Mouse (Mus musculus) brain, adult 2 months (tissue): ENCODE results near the gene Tmem88.

Source experiments
- DNase-seq: peaks from one replicate; pipeline ENCODE4 v3.0.0; 2011; ENCODE audit warnings: low read depth, low spot score

Gene Tmem88

DNA sequence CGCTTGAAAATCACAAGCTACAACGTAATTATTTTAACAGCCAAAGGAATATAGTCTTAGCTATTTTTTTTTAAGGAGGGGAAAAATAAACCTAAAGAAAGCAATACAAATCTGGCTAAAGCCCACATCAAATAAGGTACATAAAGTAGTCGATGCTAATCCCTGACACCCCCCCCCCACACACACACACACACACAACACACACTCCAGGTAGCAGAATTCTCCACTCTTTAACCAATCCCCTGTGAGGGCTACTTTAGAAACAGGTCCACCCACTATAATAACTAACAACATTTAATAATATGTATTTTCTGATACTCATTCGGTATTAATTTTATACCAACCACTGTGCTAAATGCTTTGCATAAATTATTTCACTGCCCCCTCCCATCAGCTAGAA lies 18.5 kb upstream of the Tmem88 start:
- no peak for DNase-seq

DNA sequence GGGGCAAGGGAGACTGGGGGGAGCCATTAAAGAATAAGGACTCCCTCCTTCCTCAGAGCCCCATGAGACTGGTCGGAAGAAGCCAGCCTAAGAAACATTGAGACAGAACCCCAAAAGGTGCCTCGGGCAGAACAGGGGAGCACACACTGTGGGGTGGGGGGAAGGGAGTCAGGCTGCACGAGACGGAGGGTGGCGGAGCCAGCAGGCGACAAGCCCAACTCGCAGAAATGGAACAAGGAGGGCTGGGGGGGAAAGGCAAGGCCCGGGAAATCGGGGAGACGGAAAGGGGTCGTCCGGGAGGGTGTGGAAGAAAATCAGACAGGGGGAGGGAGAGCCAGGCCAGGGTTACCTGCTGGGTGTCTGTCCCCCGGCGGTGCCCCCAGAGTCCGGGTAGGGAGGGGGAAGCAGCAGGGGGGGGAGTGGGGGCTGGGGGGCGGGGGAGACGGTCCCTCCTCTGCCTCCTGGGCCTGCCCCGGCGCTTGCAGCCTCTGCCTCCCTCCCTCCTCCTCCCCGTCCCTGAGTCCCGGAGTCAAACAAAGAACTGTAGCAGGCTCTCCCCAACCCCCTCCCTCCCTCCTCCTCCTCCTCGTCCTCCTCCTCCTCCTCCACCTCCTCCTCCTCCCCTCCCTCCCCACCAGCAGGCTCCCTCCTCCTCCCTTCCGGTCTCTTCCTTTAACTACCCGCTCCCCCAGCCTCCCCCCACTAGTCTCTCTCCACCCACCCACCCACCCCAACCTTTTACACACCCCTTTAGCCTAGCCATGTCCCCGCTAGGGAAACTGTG lies 17.8 kb upstream of the Tmem88 start:
- DNase-seq: peak; percentile 91

DNA sequence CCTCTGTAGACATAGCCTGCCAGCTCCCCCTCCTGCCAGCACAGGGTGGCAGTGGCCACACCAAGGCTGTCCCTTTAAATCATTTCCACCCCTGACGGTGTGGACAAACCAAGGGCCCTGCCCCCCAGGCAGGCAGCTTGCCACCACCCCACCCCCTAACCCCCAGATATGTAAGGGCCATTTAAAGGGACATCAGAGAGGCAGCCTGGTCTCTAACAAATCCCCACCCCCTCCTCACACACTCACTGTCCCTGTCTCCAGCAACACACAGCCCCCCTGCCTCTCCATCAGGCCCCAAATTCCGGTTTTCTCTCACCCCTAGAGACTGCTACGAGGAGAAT lies 17.3 kb upstream of the Tmem88 start:
- peak; percentile 94 for DNase-seq

DNA sequence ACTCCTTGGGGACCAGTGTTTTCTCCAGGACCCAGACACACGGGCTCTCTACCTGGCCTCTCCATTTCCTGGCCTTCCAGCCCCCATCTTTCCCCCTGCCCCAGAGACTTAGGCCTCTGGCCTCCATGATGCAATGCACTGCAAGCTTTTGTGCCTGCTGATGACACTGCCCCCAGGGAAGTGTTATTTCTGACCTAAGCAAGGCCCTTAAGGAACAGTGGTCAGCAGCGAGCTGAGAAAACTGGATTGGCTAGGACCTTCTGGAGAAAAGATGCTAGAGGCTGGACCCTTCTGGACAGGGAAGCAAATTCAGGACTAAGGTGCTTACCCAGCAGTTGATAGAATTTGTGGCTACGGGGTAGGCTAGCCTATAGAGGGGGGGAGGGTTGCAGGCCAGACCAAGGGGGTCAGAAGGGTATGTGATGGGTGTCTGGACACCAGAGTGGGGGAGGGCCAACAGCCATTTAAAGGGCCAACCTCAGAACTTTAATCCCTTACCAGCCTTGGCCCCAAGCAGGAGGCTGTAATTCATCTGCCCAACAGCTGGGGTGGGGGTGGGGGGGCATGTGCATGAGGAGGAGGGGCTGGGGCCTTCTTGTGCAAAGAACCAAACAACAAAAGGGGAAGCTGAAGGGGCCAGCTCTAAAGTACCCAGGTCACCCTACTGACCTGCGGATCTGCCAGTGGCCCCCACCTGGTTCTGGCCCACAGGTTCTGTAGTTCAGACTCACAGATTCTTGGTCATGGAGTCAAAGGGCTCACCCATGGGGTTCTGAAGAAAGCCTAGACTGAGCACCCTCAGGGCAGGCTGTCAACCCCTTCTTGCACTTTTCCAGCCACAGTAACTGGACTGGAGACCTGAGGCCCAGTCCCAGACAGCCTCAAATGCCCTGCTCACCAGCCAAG lies 16.6 kb upstream of the Tmem88 start:
- DNase-seq: no peak

DNA sequence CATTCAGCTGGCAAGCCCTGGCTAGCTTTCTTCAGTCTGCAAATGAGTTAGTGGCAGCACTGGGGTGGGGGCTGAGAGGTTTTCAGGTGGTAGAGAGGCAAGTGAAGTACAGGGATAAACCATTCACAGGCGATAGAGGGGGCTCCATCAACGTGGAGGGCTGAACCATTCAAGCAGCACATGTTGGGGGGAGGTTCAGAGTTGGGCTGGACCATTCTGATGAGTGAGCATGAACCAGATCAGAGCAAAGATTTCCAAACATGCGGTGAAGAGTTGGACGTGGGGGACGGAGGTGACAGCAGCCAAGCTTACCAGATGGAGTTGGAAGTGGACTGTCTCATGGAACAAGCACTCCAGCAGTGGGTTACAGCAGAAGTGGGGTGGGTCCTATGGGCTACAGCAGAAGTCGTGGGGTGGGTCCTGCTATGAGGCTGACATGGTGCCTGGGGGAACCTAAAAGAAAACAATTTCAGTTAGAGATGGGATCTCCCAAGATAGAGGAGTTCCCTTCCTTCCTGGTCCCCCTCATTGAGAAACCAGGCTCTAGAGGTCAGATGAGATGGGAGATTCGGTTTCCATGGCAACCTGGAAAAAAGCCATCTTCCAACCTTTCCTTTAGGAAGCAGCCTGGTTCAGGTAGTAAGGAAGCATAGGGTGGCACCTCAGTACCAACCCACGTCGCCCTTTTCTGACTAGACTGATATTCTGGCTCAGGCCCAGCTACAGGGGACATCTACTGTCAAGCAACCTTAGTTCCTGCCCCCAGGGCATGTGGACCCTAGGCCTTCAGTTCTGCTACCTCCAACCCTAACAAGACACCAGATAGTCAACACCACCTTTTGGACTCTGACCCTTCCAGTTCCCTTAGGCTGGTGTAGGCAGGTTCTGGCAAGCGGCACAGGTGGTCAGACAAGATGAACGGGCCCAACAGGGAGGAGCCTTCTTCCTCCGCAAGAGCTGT lies 15.5 kb upstream of the Tmem88 start, which contains the start of gene Kdm6b:
TSS of gene Kdm6b (minus strand) at position 455 of the 961 bp plus-strand sequence.
- DNase-seq: peak; percentile 93

DNA sequence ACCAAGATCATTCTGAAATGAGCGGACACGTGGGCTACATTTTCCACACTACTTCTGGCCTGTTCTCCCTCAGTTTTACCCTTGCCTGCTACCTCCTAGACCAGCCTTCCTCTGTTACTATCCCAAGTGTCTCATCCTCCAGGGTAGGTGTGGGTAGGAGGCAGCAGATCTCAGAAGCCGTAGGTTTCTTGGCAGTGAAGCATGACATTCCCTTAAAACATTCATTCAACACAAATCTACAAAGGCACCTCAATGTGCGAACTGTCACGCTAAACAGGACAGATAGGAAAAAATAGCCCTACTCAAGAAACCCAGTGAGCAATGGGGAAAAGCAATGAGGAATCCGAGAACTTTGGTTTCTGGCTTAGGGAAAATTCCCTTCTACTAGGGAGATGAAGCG lies 14.5 kb upstream of the Tmem88 start:
- peak; percentile 74 for DNase-seq

DNA sequence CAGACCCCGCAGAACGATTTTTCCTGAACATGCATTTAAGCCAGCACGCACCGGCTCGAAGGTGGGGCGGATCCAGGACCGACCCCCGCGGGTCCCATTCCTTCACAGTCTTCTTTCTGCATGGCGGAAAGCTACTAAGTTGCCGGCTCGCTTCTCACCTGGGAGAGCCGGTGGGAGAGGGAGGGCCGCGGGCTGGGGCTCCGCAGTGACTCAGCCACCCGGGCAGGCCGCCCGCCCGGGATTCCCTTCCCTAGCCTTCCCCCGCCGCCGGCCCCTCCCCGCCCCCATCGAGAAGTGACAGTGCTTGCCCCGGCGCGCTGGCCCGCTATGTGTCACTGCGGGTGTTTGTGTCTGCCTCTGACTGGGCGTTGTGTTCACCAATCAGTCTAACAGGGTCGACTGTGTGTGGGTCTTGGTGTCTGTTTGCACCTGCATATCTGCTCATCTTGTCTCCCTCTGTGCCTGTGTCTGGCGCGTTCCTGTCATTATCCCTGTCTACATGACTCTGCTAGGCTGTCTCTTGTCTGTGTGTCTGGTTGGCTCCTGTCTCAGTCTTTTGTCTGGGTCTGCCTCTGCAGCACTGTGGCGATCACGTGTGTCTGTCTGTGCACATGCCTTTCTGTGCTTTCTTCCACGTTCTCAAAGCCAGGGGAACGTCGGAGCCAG lies 13.6 kb upstream of the Tmem88 start:
- DNase-seq: peak; percentile 78

DNA sequence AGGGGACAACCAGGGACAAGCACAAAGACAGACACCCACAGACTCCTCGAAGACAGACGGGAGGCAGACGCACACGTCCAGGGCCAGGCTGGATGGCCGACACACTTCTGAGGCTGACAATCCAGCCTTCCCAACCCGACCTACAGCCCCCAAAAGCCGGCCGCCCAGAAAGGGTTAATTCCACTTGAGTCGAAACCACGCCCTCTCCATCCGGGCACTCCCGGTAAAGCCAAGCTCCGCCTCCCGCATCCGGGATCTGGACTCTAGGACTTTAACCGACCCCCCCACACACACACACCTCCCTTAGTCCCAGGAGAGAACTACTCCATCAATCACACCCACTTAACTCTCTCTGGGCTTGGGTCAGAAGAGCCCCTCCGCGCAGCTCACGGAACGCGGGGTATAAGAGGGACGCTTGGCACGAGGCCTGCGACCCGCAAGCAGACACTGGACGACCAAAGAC lies 13.1 kb upstream of the Tmem88 start:
- peak; percentile 98 for DNase-seq

DNA sequence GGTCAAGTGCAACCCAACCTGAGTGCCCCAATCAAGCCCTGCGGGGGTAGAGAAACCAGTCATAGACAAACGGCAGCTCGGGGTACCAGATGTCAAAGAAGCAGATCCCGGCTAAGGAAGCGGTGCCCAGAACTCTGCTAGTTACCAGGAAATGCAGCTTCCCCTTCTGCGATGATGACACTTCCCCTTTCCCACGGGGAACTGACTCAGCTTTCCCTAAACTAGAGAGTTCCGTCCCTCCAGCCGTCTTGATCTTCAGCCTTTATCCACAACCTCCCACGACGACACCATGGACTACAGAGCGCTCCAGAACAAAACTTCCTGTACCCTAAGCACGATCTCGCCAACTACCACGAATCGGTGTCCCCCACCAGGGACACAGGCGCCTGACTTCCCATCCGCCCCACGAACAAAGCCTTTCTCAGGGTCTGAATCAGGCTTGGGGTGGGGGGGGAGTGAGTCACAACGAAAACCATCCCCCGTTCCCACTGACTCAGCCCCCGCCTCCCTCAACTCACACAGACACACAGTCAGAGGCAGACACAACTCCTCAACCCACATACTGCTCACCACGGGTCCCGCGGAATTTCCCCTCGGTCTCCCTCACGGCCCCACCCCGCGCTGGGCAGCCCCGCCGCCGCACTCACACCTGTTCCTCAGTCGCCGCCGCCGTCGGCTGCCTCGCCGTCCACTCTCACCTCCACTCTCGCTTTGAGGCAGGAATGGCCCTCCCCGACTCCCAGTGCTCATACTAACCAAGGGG lies 12.5 kb upstream of the Tmem88 start:
- peak; percentile 84 for DNase-seq

DNA sequence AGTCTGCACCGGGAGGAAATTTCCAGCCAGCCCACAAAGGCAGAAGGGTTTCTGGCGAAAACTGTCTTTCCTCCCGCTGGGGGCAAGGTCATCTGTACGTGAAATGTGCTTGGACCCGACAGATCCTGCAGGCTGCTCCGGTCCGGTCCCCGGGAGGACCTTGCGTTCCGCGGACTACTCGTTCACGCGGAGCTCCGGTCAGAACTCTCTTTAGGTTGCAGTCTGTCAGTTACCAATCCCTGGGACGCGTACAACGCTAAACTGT lies 11.9 kb upstream of the Tmem88 start:
- no peak for DNase-seq

DNA sequence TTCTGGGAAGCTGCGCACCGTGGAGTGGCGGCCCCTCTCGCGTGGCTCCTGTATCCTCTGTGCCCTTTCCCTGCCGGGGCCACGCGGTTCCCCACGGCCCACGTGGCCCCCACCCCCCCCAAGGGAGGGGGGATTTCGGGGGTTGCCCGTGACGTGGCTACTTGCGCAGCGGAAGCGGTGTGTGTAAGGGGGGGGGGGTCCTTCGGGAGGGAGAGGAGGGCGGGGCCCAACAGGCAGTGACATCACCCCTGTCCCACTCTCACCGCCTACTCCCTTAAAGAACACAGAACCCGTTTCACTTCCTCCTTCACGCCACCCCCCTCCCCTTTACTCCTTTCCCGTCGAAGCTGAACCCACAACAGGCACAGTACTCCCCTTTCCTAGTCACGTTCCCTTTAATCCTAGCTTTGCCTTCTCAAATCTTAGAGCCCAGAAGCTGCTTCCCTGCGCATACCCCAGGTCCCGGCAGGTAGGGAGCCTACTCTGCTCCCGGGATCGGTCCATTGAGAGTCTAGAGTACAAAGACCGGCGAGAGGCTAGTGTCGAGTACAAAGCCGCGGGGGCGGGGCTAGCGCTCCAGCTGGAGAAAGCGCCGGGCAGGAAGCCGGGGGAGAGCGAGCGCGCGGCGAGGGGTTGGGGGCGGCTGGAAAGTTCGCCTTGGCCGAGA lies 11.5 kb upstream of the Tmem88 start:
- peak; percentile 93 for DNase-seq

DNA sequence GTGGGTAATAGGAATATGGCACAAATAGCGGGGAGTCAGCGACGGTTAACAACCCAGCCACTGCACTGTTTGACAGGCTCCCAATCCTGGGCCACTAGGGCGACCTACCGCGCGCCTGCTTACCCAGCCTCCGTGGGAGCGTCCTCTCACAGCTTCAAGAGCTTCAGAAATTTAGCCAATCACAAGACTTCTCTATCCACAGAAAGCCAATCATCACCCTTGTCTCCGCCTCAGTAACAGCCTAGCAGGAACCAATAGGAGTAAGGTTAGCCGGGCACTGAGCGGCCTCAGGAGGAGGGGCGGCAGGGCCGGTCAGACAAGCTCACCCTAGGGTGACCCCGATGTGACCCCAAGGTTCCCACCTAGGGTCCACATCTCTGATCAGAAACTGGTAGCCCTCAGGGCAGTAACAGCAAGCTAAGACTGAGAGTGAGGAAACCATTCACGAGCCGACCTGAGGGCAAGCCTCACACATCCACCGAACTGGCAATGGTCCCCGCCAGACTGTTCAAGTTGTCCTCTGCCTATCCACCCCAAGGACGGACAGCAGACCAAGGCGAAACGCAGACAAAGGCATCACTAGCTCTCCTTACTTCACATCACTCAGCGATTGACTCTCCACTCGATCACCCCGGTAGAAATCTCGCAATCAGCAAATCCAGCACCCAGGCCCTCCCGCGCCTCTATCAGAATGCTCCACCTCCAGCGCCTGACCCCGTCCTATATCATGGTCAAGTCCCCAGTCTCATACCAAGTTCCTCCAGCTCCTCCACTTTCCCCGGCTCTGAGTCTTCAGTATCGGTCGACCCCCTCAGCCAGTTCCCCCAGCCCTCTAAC lies 10.7 kb upstream of the Tmem88 start:
- DNase-seq: peak; percentile 99

DNA sequence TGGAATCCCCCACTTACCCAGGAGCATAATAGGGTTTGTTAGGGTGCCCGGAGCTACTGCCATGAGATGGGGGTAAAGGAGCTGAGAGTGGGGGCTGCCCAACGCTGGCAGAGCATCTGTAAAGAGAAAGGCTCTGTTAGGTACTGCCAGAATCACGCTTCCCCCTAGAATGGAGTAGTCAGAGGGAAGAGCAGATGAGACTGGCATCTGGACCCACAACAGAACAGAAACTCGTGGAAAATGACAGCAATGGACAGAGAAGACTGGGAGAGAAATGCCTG lies 9.6 kb upstream of the Tmem88 start:
- DNase-seq: no peak

DNA sequence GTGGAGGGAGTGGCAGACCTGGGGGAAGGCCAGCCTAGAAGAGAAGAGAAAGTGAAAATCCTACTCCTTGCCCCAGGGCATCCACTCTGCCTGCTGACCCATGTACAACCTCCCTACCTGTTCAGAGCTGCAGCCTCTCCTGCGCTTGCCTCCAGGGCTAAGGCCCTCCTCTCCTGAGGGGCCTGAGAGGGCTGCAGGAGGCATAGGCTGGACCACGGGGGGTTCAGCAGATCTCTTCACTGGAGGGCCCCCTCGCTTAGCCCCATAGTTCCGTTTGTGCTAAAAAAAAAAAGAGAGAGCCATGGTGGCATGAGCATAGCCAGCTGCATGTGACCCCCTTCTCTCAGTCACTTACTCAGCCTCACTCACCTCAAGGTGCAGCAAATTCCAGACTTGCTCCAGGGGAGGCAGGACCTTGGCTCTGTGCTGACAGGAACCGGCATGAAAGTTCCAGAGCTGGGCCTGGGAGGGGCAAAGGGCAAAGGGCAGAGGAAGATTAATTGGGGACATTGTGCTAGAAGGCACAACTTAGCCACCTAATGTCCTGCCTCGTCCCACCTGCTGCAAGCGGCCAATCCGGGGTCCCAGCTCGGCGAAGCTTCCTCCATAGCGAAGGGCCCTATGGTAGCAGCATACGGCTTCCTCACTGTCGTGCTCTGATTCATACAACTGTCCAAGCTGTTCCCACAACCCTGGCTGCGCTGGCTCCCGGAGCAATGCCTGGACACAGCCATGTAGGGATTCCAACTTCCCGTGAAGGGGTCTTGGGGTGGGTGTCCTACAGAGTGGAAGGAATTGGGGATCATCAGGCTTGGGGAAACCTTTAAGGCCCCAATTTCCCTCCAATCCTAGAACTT lies 9.1 kb upstream of the Tmem88 start:
- no peak for DNase-seq

DNA sequence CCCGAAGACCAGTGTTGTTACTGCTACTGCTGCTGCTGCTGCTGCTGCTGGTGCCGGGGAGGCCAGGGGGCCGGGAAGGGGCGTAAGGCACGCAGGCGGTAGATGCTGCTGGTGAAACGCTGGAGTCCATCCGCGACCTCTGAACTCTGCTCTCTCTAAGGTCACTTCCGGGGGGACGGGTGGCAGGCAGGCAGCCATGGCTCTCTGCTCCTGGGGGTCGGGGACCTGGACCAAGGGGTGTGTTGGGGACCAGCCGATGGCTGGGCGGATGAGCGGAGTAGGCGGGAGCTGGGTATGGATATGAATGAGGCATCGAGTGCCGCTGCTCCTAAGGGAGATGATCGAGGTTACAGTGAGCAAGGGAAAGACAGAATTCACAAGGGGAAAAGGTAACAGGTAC lies 8.2 kb upstream of the Tmem88 start:
- DNase-seq: no peak

DNA sequence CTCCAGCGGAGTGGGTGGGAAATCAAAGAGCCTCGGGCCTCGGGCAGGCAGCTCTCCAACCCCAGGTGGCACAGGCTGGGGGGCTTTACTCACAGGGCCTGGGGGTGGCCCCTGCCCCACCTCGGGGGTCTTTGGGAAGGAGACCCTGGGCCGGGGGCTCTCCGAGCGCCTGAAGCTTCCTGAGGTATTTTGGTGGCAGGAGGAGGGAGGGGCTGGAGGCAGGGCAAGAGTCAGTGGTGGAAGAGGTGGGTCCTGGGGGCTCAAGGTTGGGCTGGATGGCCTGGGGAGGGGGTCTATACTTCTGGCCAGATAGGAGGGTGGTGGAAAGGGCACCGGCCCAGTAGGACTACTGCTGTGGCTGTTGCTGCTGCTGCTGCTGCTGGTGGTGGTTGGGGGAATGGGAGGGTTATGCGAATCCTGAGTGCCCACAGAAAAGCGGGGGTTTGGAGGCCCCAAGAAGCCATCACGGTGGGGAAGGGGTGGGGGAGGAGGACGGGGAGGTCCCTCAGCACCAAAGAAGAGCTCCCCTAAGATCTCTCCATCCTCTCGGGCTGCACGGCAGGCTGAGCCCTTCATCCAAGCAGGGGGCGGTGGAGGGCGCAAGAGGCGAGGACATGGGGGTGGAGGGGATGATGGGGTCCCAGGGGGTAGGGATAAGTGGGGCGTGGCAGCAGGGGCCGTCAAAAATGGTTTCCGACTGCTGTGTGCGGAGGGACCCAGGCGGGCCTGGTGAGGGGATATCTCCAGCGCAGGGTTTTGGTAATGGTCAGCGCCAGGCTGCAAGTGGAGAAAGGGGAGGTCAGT lies 7.6 kb upstream of the Tmem88 start:
- no peak for DNase-seq

DNA sequence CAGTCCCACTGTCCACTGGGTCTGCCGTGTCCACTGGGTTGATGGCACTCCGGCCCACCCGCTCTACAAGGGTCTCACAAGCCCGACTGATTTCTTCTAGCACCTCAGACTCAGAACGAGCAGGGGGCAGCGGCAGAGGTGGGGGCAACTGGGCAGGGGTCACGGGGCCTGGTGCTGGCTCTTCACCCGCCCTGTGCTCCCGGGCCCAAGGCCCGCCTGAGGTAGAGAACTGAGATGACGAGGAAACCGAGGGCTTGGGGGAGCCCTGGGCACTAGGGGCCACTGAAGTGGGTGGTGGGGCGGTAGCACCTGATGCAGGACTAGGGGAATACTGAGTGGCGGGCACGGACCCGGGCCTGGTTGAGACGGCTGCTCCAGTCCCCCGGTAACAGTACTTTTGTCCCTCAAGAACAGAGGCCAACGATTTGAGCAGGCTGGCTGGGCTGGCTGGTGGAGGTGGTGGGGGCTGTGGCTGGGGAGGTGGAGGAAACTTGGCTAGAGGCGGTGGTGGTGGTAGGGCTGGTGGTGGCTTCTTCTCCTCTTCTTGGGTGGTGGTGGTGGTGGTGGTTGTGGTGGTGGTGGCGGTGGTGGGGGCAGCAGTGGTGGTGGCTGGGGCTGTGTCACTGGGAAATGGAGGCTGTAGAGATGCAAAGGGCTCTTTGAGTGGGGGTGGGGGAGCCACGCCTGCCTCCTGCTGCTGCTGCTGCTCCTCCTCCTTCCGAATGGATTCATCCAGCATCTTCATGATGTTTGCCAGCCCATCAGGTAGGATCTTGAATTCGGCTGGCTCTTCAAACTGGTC lies 6.8 kb upstream of the Tmem88 start:
- no peak for DNase-seq
